Mouse (Mus musculus): Measurements from ENCODE around the gene Wdfy3.

- TF ChIP-seq CTCF (IDR thresholded peaks at IDR 0.05; ENCODE audit: control insufficient read depth, insufficient read depth, insufficient replicate concordance, low read depth, low read length) (no peak), POLR2A (IDR thresholded peaks at IDR 0.05; ENCODE audit: control insufficient read depth, low read depth, low read length) (no peak)
These were observed 210.8 kb downstream of the Wdfy3 start for GRCm38 (mm10) chr5:101858891-101859436.

All from testis, adult 2 months (tissue).